Mouse (Mus musculus): ENCODE data around the gene Pa2g4.

The Pa2g4 gene

DNA sequence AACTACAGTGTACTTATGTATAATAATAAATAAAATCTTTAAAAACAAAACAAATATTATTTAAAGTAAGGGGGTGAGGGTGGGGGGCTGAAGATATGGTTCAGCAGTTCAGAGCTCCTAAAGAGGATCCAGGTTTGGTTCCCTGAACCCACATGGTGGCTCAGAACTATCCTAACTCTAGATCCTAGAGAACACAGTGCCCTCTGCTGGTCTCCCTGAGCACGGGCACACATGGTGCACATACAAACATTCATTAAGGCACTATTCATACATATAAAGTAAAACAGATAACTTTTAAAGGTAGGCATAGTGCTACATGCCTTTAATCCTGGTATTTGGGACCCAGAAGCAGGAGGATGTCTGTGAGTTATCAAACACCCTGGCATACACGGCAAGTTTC, 9.3 kb upstream of the Pa2g4 start:
- DNase-seq, result no peak

GRCm38 (mm10) chr10:128565206-128565787, 490 bp downstream of the Pa2g4 start:
- no peak for DNase-seq

DNA sequence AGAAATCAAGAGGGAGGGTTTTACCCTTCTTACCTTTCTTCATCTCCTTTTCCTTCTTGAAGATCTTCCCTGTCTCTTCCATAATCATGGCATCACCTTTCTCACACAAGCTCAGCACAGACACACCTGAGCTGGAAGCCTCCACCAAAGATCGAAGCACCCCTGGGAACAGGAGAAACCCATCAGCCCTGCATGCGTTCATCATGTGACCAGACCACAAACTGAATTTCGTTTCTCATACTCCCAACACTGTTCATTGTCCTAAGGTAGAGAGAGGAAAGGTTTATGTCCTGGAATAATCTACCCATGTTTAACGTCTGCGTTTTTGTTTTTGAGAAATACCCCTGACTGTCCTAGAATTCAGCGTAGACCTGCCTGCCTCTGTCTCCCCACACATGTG, 2.2 kb downstream of the Pa2g4 start:
- DNase-seq, result no peak

DNA sequence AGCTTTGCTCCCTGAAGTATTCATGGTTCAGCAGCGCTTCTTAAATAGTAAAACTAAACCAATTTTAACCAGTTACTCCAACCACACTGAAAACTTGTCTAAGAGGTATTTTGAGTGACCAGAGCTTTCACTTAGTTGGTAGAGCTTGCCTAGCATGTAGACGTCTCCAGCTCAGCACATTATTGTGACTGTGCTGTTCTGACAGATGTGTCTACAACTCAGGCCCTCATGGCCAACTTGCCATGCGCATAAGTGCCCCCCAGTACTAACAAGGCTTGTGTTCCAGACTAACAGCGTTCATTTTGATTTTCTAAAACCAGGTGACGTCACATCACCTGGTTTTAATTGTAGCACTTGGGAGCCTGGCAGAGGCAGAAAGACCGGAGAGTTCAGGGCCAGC, 8.8 kb downstream of the Pa2g4 start:
- no peak for DNase-seq

GRCm38 (mm10) chr10:128556286-128556685, 9.5 kb downstream of the Pa2g4 start:
- DNase-seq, result peak; percentile 8

GRCm38 (mm10) chr10:128555567-128555966, 10.2 kb downstream of the Pa2g4 start:
- peak; percentile 2 for DNase-seq

DNA sequence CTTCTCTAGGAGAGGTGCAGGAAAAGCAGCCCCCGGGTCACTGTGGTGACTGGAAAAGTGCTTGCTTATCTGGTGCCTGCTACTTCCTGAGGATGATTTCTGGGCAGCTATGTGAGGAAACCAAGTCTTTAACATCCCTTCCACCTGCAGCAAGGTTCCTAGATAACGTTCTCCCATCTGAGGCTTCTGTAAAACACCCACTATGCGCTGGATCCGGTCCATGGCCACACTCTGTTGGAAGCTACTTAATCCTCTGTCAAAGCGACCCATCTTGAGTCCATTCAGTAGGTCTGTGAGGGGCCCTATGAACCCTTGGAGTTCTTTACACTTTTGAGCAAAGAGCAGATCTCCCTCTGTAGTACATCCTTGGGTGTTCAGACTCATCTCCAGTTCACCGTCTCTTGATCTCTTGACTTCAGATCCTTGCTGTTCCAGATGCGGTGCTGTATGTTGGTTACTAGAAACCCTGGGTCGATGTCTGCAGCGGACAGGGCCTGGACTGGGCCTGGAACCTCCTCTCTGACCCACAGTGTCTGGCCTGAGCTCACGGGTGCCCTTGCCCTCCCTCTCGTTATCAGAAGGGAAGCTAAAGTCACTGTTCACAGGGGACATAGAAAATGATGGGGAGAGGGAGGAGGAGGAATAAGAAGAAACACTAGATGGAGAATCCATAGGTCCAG, 15.5 kb downstream of the Pa2g4 start:
- peak; percentile 64 for DNase-seq

DNA sequence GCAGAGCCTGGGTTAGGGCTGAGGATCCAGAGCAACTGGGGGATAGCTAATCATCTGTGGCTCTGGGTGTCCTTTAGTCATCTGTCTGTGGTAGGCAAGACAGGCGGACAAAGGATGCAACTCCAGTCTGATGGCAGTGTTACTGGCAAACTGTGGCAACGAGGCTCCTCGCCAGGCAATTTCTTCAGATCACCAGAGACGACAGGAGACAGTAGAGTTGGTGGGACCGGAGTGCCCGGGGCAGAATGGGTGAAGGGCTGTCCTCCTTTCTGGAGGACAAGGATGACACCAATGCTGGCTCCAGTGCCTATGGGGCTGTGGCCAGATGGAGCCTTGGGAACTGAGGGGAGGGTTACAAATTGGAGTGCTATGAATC, 16.1 kb downstream of the Pa2g4 start:
- DNase-seq, result peak; percentile 83

DNA sequence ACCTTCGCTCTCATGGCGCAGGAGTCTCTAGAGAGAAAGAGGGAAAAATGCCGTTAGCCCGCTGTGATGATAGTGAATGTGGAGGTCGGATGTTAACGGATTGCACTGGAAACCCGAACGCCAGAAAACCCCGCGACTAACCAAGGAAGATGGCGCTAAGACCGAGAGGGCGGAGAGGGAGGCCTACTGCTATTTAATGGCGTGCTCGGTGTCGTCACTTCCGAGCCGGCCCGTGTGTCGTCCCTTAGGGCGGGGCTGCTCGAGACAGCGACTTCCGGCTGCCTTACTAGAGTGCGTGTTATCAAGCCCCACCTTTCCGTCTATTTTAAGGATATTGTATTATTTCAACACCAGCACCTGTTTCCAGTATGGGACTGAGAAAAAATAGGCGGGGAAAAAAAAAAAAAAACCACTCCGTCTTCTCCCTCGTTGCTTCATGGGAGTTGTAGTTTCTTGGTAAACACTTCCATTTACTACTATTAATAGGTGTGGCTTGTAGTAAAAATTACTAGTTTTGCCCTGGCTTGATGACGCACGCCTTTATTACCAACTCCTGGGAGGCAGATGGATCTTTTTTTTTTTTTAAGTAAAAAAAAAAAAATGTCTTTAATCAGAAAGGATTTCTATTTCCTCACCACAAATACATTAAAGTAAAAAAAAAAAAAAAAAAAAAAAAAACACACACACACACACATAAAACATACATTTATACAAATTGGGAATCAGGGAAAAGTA, 16.7 kb downstream of the Pa2g4 start, which contains the start of gene Rpl41:
TSS of gene Rpl41 (minus strand) at position 359 of the 735 bp plus-strand sequence.
- DNase-seq, result peak; percentile 97

DNA sequence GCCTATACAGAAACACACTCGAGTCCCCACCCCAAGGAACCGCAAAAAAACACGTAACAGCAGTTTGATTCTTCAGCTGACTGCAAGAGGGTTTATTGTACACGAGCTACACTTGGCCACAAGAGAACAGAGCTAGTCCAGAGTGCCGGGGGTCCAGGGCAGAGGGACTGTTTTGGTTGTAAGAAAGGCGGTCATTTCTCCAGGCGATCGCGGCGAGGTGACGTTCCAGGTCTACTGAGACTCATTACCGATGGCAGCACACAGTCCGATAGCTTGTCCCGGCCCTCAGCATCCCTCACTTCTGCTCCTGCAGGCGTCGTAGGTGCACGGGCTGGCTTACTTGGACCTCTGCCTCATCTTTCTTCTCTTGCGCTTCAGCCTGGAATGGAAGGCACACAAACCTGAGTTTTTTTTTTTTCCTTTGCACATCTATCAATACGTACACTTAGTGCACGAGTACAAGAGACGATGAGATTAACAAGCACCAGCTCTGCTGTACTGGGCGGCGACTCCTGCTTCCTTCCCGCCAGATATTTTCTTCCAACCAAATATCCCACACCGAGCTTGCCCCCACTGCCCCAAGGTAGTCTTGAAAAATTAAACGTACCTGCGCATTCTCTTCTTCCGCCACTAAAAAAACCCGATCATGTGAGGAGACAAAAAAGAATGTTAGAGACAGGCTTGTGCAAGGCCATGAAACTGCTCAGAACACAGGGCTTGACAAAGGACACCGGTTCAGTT, 17.6 kb downstream of the Pa2g4 start:
- DNase-seq, result peak; percentile 62

GRCm38 (mm10) chr10:128547361-128548032, 18.3 kb downstream of the Pa2g4 start, which contains the start of gene Zc3h10:
Gene Zc3h10 (minus strand): TSS chr10:128547774.
- peak; percentile 98 for DNase-seq

DNA sequence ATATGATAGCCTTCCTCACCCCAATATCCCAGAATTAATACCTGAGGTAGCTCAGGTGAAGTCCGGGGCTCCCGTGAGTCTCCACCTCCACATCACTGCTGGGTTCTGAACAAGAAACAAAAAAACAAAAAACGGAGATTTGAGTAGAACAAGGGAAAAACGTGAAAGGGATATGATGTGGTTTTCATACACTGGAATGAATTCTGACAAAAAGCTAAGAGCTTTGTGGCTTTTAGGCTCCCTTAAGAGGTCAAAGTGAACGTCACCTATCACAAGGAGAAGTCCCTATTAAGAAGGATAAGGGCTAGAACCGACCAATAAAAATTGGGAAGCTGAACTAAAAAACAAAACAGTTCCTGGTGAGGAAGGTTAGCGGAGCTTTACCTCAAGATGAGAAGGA, 19.0 kb downstream of the Pa2g4 start:
- DNase-seq, result no peak

DNA sequence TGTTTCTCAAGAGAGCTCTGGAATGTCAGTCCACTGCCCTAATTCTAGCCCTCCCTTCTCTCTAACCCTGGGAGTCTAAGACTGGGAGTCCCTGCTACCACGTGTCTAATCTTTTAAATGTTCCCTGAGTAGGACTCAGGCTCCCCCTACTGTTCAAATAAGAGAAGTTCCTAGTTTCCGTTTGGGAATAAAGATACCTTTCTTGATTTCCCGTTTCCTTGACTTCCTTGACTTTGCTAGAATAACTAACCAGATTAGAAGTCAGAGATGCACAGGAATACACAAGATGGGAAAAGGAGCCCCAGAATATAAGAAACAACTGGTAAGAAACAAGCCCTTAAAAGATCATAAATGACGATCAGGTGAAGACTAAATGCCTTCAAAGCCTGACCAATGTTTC, 19.4 kb downstream of the Pa2g4 start:
- DNase-seq, result peak; percentile 35

GRCm38 (mm10) chr10:128545570-128545898, 20.3 kb downstream of the Pa2g4 start:
- DNase-seq, result peak; percentile 56

GRCm38 (mm10) chr10:128544674-128545569, 20.9 kb downstream of the Pa2g4 start:
- DNase-seq, result peak; percentile 62

DNA sequence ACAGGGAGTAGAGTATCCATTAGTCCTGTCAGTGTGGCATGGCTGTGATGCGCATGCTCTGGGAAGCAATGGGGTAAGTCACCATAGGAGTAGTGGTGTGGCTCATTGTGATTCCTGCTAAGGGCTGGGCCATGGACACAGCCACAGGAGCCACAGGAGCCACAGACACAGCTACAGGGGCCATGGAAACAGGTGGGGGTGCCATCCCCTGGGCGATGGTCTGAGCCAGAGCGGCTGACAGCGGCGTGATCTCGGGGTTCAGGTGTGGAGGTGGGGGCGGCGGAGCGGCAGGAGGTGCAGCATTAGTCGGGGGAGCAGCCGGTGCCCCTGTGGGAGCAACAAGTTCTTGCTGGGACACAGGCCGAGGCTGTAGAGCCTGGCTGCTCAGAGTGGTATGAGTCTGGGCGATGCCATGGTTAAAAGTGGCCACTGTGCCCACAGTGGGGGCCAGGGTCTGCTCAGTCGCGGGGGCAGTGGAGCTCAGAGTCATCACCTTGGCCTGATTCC, 21.6 kb downstream of the Pa2g4 start:
- DNase-seq, result peak; percentile 54

GRCm38 (mm10) chr10:128543100-128543499, 22.7 kb downstream of the Pa2g4 start:
- no peak for DNase-seq

DNA sequence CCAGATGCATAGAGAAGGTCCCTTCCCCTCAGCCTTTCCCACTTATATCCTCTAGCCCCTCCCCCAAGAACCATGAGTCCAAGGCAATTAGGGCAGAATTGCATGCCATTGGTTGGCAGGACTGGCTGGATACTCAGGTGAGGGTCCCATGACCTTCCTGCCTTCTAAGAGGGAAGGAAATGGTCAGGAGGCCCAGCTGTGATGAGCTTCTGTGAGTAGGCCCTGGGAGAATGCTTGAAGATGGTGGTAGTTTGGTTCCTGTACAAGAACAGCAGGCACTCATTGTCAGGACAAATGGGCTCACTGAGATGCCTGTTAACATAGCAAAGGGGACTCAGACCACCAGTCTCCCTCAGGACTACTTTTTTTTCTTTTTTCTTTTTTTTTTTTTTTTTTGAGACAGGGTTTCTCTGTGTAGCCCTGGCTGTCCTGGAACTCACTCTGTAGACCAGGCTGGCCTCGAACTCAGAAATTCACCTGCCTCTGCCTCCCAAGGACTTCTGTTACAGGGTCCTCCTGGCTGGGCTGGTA, 27.4 kb downstream of the Pa2g4 start:
- no peak for DNase-seq

GRCm38 (mm10) chr10:128536266-128536940, 29.4 kb downstream of the Pa2g4 start:
- DNase-seq, result peak; percentile 89

- no peak for DNase-seq
Observed at GRCm38 (mm10) chr10:128535624-128536265, 30.0 kb downstream of the Pa2g4 start.
